Mouse (Mus musculus) limb, embryonic 15.5 days (tissue): Measurements from ENCODE around the gene Jmjd4. TPM values are rescaled to one million over a fixed set of nuclear protein-coding genes. Genes with fewer than 3 reads are reported as not detected.

Source experiments
- polyA plus RNA-seq: library from polyadenylated mRNA; unstranded; fragments of >200 nt; fragmentation: Nextera tagmentation; extraction: Ambion mirVana; gene quantifications from 2 replicates; pipeline ENCODE4 v1.2.1, GENCODE M21; 2015

The Jmjd4 gene
- polyA plus RNA-seq, 1 experiment from 2014 or later, result 11.2 TPM

Other genes with a start within 250 kb of the Jmjd4 start
- gene Mrpl55, start 247.6 kb upstream of the Jmjd4 start, polyA plus RNA-seq, result 75.7 and 78.9 TPM in 2 replicates
- gene 2310033P09Rik, start 241.7 kb upstream of the Jmjd4 start, polyA plus RNA-seq, result 25.2 and 29.5 TPM in 2 replicates
- 761 and 780 TPM in 2 replicates for gene Arf1, start 221.8 kb upstream of the Jmjd4 start, polyA plus RNA-seq
- 3.8 and 3.9 TPM in 2 replicates for gene Wnt3a, start 159.3 kb upstream of the Jmjd4 start, polyA plus RNA-seq
- 12.1 and 14.0 TPM in 2 replicates for gene Wnt9a, start 143.1 kb upstream of the Jmjd4 start, polyA plus RNA-seq
- 0.12 TPM in 1 of 2 replicates, not detected in the other for gene Prss38, start 74.4 kb upstream of the Jmjd4 start, polyA plus RNA-seq
- 116 and 118 TPM in 2 replicates for gene Snap47, start 1.1 kb downstream of the Jmjd4 start, polyA plus RNA-seq
- gene Zfp867, start 22.4 kb downstream of the Jmjd4 start, polyA plus RNA-seq, result 9.3 and 9.8 TPM in 2 replicates
- 18.1 and 20.3 TPM in 2 replicates for gene Zkscan17, start 76.7 kb downstream of the Jmjd4 start, polyA plus RNA-seq
- gene Nlrp3, start 91.5 kb downstream of the Jmjd4 start, polyA plus RNA-seq, result 0.14 and 0.56 TPM in 2 replicates
- gene Olfr222, start 126.2 kb downstream of the Jmjd4 start, polyA plus RNA-seq, result not detected in 2 replicates
- not detected in 2 replicates for gene Olfr223, start 143.2 kb downstream of the Jmjd4 start, polyA plus RNA-seq
- 55.4 and 56.7 TPM in 2 replicates for gene Mprip, start 211.3 kb downstream of the Jmjd4 start, polyA plus RNA-seq